Mouse (Mus musculus): ENCODE measurements at regions not wholly inside any gene's neighbourhood (a gene's known extent, or its start where the extent isn't known, plus 50 kb on each side); places are given as distances from the start of the nearest gene placed in this dataset.
A peak's percentile ranks its signal among the peaks of the same experiment; 100 is the strongest.

- no peak for DNase-seq (ENCODE audit: low spot score in 2 of 2)
These were observed 105.5 kb upstream of the Ccnd1 start for GRCm38 (mm10) chr7:145045230-145045629.

- no peak for DNase-seq (ENCODE audit: low spot score in 2 of 2)
These were observed 103.9 kb upstream of the Ccnd1 start for GRCm38 (mm10) chr7:145043455-145044149.

GRCm38 (mm10) chr7:145040871-145041270, 101.1 kb upstream of the Ccnd1 start:
- DNase-seq (ENCODE audit: low spot score in 2 of 2), result no peak

- DNase-seq (ENCODE audit: low spot score in 2 of 2), result no peak
These were observed 94.7 kb upstream of the Ccnd1 start for GRCm38 (mm10) chr7:145034385-145034784.

GRCm38 (mm10) chr7:145031275-145031674, 91.5 kb upstream of the Ccnd1 start:
- no peak for DNase-seq (ENCODE audit: low spot score in 2 of 2)

GRCm38 (mm10) chr7:145030635-145031141, 91.0 kb upstream of the Ccnd1 start:
- peak; percentile 70 to 74 for DNase-seq (ENCODE audit: low spot score in 2 of 2)

GRCm38 (mm10) chr7:145029622-145030021, 89.9 kb upstream of the Ccnd1 start:
- DNase-seq (ENCODE audit: low spot score in 2 of 2), result no peak

GRCm38 (mm10) chr7:145029124-145029523, 89.4 kb upstream of the Ccnd1 start:
- no peak for DNase-seq (ENCODE audit: low spot score in 2 of 2)

GRCm38 (mm10) chr7:145027061-145027460, 87.3 kb upstream of the Ccnd1 start:
- no peak for DNase-seq (ENCODE audit: low spot score in 2 of 2)

GRCm38 (mm10) chr7:145026014-145026285, 86.2 kb upstream of the Ccnd1 start:
- no peak for DNase-seq (ENCODE audit: low spot score in 2 of 2)

GRCm38 (mm10) chr7:145025186-145026013, 85.7 kb upstream of the Ccnd1 start:
- DNase-seq (ENCODE audit: low spot score in 2 of 2), result no peak

GRCm38 (mm10) chr7:145024651-145025050, 84.9 kb upstream of the Ccnd1 start:
- no peak for DNase-seq (ENCODE audit: low spot score in 2 of 2)

- no peak for DNase-seq (ENCODE audit: low spot score in 2 of 2)
These were observed 79.4 kb upstream of the Ccnd1 start for GRCm38 (mm10) chr7:145019137-145019536.

- no peak for DNase-seq (ENCODE audit: low spot score in 2 of 2)
These were observed 78.4 kb upstream of the Ccnd1 start for GRCm38 (mm10) chr7:145018149-145018548.

- no peak for DNase-seq (ENCODE audit: low spot score in 2 of 2)
These were observed 75.8 kb upstream of the Ccnd1 start for GRCm38 (mm10) chr7:145015463-145016085.

- DNase-seq (ENCODE audit: low spot score in 2 of 2), result no peak
These were observed 71.0 kb upstream of the Ccnd1 start for GRCm38 (mm10) chr7:145010757-145011156.

- DNase-seq (ENCODE audit: low spot score in 2 of 2), result no peak
These were observed 70.3 kb upstream of the Ccnd1 start for GRCm38 (mm10) chr7:145010004-145010403.

- no peak for DNase-seq (ENCODE audit: low spot score in 2 of 2)
These were observed 69.1 kb upstream of the Ccnd1 start for GRCm38 (mm10) chr7:145008662-145009333.

GRCm38 (mm10) chr7:145007216-145007615, 67.5 kb upstream of the Ccnd1 start:
- no peak for DNase-seq (ENCODE audit: low spot score in 2 of 2)

GRCm38 (mm10) chr7:145001503-145002084, 61.9 kb upstream of the Ccnd1 start:
- no peak for DNase-seq (ENCODE audit: low spot score in 2 of 2)

- no peak for DNase-seq (ENCODE audit: low spot score in 2 of 2)
These were observed 60.0 kb upstream of the Ccnd1 start for GRCm38 (mm10) chr7:144999741-145000140.
